Mouse (Mus musculus) ES-E14 (cell line): Measurements from ENCODE around the gene Frmpd1.

ENCODE experiments used
- CHD2 ChIP-seq: IDR thresholded peaks from 2 replicates; pipeline ENCODE4 v1.6.1; 2014; ENCODE audit warnings: mild to moderate bottlenecking, low read depth, low read length, inconsistent platforms
- MAFK ChIP-seq: IDR thresholded peaks from 2 replicates; pipeline ENCODE4 v1.6.1; 2014; ENCODE audit warnings: mild to moderate bottlenecking, low read depth, low read length, inconsistent platforms; ENCODE audit not compliant: insufficient read depth
- ZC3H11A ChIP-seq: IDR thresholded peaks from 2 replicates; pipeline ENCODE4 v1.6.1; 2012; ENCODE audit warnings: low read depth, mild to moderate bottlenecking, inconsistent platforms, low read length, borderline replicate concordance
- ZNF384 ChIP-seq: IDR thresholded peaks from 2 replicates; pipeline ENCODE4 v1.6.1; 2012; ENCODE audit warnings: low read depth, low read length, inconsistent platforms

DNA sequence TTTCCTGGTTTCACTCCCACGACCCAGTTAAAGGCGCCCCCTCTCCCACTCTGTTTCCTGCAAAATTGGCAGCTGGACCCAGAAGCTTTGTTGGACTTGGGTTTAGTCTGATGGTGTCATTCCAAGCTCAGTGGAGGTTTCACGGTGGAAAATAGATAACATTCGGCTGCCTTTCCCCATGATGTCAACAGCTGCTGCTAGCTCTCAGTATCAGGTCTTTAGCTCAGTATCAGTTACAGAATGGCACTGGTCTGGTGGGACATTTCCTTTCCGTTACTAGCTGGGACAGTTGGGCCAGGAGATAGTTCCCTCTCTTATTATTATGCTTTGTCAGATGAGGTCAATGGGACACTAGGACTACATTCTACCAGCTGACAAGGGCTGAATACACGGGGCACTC is 23.9 kb upstream of the Frmpd1 start:
- TF ChIP-seq CHD2 = no peak
- TF ChIP-seq ZNF384 = no peak
- TF ChIP-seq ZC3H11A = no peak
- no peak for TF ChIP-seq MAFK
